Mouse (Mus musculus) embryonic facial prominence, embryonic 11.5 days (tissue): Measurements from ENCODE around the gene Lsm5. TPM values are rescaled to one million over a fixed set of nuclear protein-coding genes. Genes with fewer than 3 reads are reported as not detected.
A peak's percentile ranks its signal among the peaks of the same experiment; 100 is the strongest.

Experiments
- ATAC-seq: fragments of 200-750 bp; cut with Nextera tagmentation; replicated peaks from 2 replicates; pipeline ENCODE4 v1.8.0; 2017; ENCODE audit warnings: low read depth; ENCODE audit not compliant: insufficient number of reproducible peaks, low FRiP score, low TSS enrichment
- DNase-seq: peaks from one replicate; pipeline ENCODE4 v3.0.0-alpha.2; 2015; ENCODE audit warnings: low spot score
- H3K27ac ChIP-seq: fragments of 300-500 bp; sonication (generic); replicated peaks from 2 replicates; pipeline ENCODE4 v1.5.1; 2014; ENCODE audit warnings: mild to moderate bottlenecking, low read depth, low read length, control low read depth
- H3K27me3 ChIP-seq: fragments of 300-500 bp; sonication (generic); 2 replicates; pipeline ENCODE4 v1.6.1; 2014; ENCODE audit warnings: mild to moderate bottlenecking, low read length, moderate library complexity, mixed read lengths; ENCODE audit not compliant: control insufficient read depth, insufficient read depth
- H3K36me3 ChIP-seq: fragments of 300-500 bp; sonication (generic); replicated peaks from 2 replicates; pipeline ENCODE4 v1.6.1; 2014; ENCODE audit warnings: low read depth, mild to moderate bottlenecking, low read length, moderate library complexity, mixed read lengths; ENCODE audit not compliant: control insufficient read depth, insufficient read depth
- H3K4me1 ChIP-seq: fragments of 300-500 bp; sonication (generic); 2 replicates; pipeline ENCODE4 v1.6.1; 2014; ENCODE audit warnings: low read length, mixed read lengths; ENCODE audit not compliant: control insufficient read depth, insufficient read depth
- H3K4me2 ChIP-seq: fragments of 300-500 bp; sonication (generic); 2 replicates; pipeline ENCODE4 v1.6.1; 2014; ENCODE audit warnings: low read depth, mild to moderate bottlenecking, control low read depth, low read length, moderate library complexity
- H3K4me3 ChIP-seq: fragments of 300-500 bp; sonication (generic); 2 replicates; pipeline ENCODE4 v1.5.1; 2014; ENCODE audit warnings: low read depth, low read length, control low read depth
- H3K9ac ChIP-seq: fragments of 300-500 bp; sonication (generic); replicated peaks from 2 replicates; pipeline ENCODE4 v1.6.1; 2014; ENCODE audit warnings: mild to moderate bottlenecking, control low read depth, low read length
- H3K9me3 ChIP-seq: fragments of 300-500 bp; sonication (generic); replicated peaks from 2 replicates; pipeline ENCODE4 v1.6.1; 2016; ENCODE audit warnings: mild to moderate bottlenecking, low read length, inconsistent platforms, mixed read lengths; ENCODE audit not compliant: control insufficient read depth
- WGBS: fragments of 180-500 bp; shearing (Covaris S2); extraction: QIAGEN DNeasy Blood & Tissue Kit; methylation state at CpG from one replicate; pipeline ENCODE4 v1.1.7; 2014; 5-methylcytosine and 5-hydroxymethylcytosine counted together
- polyA plus RNA-seq: library from polyadenylated mRNA; unstranded; fragments of >200 nt; fragmentation: Nextera tagmentation; extraction: Ambion mirVana; gene quantifications from 2 replicates; pipeline ENCODE4 v1.2.1, GENCODE M21; 2014

Lsm5 gene
- polyA plus RNA-seq, 1 experiment from 2014 or later, result 263 TPM

DNA sequence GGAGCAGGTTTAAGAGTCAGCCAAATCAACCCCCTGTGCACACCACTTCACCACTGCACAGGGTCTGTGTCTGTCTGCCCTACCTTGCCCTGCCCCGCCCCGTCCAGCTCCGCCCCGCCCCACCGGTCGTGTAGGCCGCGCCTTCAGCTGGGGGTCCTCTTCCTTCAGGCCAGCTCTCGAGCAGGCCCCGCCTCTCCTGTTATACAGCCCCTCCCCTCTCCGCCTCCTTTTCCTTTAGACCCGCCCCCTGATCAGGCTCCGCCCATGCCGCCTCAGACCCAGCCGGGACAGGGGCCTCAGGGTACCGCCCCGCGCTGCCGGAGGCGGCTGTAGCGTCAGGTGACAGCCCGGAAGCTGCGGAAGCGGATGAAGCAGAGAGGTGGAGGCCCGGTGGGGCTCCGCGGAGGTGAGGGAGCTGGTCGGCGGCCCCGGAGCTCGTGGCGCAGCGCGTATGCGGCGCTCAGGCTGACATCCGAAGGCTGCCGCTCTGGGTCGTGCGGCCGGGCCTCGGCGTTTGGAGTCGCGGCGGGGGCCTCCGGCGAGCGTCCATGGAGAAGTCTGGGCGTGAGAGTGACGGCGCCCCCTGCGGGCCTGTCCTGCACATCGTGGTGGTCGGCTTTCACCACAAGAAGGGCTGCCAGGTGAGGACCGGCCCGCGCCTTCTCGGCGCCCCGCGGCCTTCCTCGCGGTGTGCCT lies 10.2 kb upstream of the Lsm5 start, which contains the start of gene Avl9:
Gene Avl9, plus strand, starts transcription at position 326 of the 696 bp plus-strand sequence.
- Histone ChIP-seq H3K4me1 (no peaks in the 10 kb centered on the region), H3K27me3 (no peaks in the 10 kb centered on the region), H3K27ac (peak within 1 kb of the TSS; percentile 91), H3K4me2 (peak within 1 kb of the TSS; percentile 42), H3K36me3 (no peaks in the 10 kb centered on the region), H3K4me3 (peak within 1 kb of the TSS; percentile 71), H3K9me3 (no peaks in the 10 kb centered on the region), H3K9ac (peak within 1 kb of the TSS; percentile 82)
- under 1% methylated on average over 52 of the region's 64 CpGs for WGBS
- ATAC-seq (peak; percentile 99), DNase-seq (peak; percentile 96)

DNA sequence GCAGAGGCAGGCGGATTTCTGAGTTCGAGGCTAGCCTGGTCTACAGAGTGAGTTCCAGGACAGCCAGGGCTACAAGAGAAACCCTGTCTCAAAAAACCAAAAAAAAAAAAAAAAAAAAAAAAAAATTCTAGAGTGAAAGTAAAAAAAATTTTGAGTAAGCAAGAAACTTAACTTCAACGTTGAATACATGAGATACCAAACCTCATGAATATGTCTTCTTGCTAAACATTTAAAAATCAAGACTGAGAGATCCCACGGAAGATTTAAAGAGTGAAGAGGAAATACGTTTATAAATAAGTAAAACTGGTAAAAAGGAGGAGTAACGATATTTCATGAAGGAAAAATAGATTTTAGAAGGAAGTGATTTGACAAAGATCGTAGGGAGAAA lies 9.7 kb upstream of the Lsm5 start:
- Histone ChIP-seq H3K4me2 (no peak overlapping the region), H3K36me3 (no peaks in the 10 kb centered on the region), H3K9ac (no peak overlapping the region), H3K4me3 (peak overlapping the region; percentile 71), H3K27me3 (no peaks in the 10 kb centered on the region), H3K4me1 (no peaks in the 10 kb centered on the region), H3K27ac (no peak overlapping the region), H3K9me3 (no peaks in the 10 kb centered on the region)
- WGBS, result 50% methylated on average over 7 of the region's 7 CpGs
- ATAC-seq, result no peak
- DNase-seq, result no peak

DNA sequence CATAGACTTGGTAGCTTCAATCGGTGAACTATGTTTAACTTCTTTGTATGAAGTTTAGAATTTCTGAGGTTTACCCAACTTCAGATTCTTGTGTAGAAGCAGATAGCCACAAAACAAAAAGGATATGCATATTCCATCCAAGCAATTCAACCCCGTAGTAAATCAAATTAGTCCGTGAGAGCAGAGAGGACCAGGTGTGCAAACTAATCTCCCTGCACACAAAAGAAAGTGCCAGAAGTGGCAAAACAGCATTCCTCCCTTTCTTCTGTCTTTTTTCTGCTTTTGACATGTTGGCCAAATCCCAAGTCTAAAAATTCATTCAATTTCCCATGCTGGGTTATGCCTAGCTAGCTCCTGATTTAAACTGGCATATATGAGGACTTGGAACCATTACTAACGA lies 12.1 kb downstream of the Lsm5 start:
- H3K4me3 ChIP-seq, result no peak overlapping the region
- no peak for DNase-seq
- no peak overlapping the region for H3K4me2 ChIP-seq
- no peak overlapping the region for H3K27ac ChIP-seq
- WGBS, result 81% methylated on average over 4 of the region's 4 CpGs
- H3K27me3 ChIP-seq, result no peaks in the 10 kb centered on the region
- no peaks in the 10 kb centered on the region for H3K4me1 ChIP-seq
- H3K9me3 ChIP-seq, result no peaks in the 10 kb centered on the region
- H3K9ac ChIP-seq, result no peak overlapping the region
- H3K36me3 ChIP-seq, result no peaks in the 10 kb centered on the region
- ATAC-seq, result no peak

DNA sequence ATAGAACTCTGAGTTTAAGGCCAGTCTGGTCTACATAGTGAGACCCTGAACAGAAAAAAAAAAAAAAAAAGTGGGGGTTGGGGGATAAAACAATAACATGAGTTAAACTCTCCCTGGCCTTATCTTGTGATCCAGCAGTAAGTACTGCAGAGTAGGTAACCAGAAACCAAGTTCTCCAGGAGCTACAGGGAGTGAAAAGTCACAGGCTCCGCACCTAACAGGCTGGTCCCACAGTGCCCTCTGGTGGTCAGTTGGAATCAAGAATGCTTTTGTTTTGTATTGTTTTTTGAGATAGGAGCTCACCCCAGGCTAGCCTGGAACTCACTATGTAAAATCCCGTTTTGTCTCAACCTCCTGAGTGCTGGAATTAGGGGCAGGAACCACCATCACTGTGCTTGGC lies 13.3 kb downstream of the Lsm5 start:
- WGBS, result 2% methylated on average over 2 of the region's 2 CpGs
- no peaks in the 10 kb centered on the region for H3K9me3 ChIP-seq
- peak; percentile 94 for DNase-seq
- H3K27me3 ChIP-seq, result no peaks in the 10 kb centered on the region
- H3K4me3 ChIP-seq, result no peak overlapping the region
- ATAC-seq, result peak; percentile 82; the same call in 1 of the 2 replicates
- H3K27ac ChIP-seq, result no peak overlapping the region
- H3K4me1 ChIP-seq, result no peaks in the 10 kb centered on the region
- H3K36me3 ChIP-seq, result no peaks in the 10 kb centered on the region
- H3K9ac ChIP-seq, result no peak overlapping the region
- no peak overlapping the region for H3K4me2 ChIP-seq

DNA sequence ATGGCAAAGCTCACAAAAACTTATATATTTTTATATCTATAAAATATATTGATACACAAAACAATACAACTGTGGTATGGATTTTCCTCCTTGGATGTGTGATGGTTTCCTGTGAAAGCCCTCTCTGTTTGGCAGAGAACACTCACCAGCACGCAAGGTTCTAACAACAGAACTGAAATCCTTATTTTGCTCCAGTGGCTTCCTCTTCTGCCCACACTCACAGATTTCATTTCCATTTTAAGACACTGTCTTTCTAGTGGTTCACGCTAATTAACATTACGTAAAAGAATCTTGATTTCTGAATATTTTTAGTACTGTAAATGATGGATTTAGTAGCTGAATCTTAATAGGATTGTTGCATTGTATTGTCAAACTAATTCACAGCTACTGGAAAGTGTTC lies 16.3 kb downstream of the Lsm5 start:
- 89% methylated on average over 3 of the region's 3 CpGs for WGBS
- DNase-seq (no peak), ATAC-seq (no peak)
- Histone ChIP-seq H3K27me3 (no peaks in the 10 kb centered on the region), H3K36me3 (no peaks in the 10 kb centered on the region), H3K4me3 (no peak overlapping the region), H3K4me1 (no peaks in the 10 kb centered on the region), H3K4me2 (no peak overlapping the region), H3K9me3 (no peaks in the 10 kb centered on the region), H3K27ac (no peak overlapping the region), H3K9ac (no peak overlapping the region)

GRCm38 (mm10) chr6:56664410-56664809 lies 40.1 kb downstream of the Lsm5 start:
- H3K4me2 ChIP-seq, result no peak overlapping the region
- no peak for ATAC-seq

DNA sequence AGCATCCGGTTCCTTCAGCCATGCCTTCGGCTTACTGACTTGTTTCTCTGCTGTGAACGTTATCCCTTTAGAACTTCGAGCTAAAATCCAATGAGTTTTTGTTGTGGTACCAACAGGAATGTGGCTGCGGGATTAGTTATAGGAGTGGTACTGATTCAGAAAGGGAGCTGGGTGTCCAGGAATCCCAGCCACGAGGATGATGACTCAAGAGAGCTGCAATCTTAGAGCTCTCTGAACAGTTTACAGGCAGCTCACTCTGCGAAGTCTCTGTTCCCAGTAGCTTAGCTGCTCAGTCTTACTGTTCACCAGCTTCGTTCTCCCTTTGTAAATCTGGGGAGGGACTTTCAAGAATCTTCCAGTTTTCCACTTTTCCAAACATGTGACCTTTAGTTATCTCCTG lies 49.1 kb downstream of the Lsm5 start:
- H3K27me3 ChIP-seq, result peaks cover 2% of the 10 kb centered on the region; the same call in 1 of the 2 replicates
- WGBS, result 78% methylated on average over 8 of the region's 8 CpGs

More at GRCm38 (mm10) chr6:56664410-56664809, 40.1 kb downstream of the Lsm5 start:
- Histone ChIP-seq H3K27me3 (no peaks in the 10 kb centered on the region), H3K36me3 (no peaks in the 10 kb centered on the region), H3K4me3 (no peak overlapping the region), H3K27ac (no peak overlapping the region), H3K4me1 (no peaks in the 10 kb centered on the region), H3K9me3 (no peaks in the 10 kb centered on the region), H3K9ac (no peak overlapping the region)
- DNase-seq, result no peak
- 88% methylated on average over 3 of the region's 3 CpGs for WGBS

DNA sequence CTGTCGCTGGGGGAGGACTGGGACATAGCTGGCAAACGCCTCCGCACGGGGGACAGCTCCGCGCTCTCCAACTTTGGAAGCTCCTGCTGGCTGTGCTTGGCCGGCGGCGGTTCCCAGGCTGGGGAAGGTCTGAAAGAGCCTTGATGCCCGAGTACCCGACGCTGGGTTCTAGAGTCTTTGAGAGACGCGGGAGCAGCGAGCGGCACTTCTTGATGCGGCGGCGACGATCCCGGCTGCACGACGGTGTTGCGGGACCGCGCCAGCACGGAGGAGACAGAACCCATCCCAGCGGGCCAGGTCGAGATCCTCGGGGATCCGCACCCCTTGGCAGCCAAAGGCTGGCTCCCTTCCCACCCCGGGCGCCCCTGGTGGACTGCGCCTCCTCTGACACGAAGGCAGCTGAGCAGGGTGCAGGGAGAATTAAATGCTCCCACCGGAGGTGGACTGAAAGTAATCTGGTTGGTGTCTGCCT lies 52.4 kb downstream of the Lsm5 start:
- under 1% methylated on average over 36 of the region's 36 CpGs for WGBS
- peak; percentile 56 for DNase-seq
- Histone ChIP-seq H3K9ac (peak overlapping the region; percentile 44; the same call in 1 of the 2 replicates), H3K4me1 (no peaks in the 10 kb centered on the region), H3K4me3 (peak overlapping the region; percentile 40), H3K27me3 (peaks cover 2% of the 10 kb centered on the region; the same call in 1 of the 2 replicates), H3K27ac (no peak overlapping the region), H3K4me2 (peak overlapping the region; percentile 85), H3K9me3 (no peaks in the 10 kb centered on the region), H3K36me3 (no peaks in the 10 kb centered on the region)
- peak; percentile 44; the same call in 1 of the 2 replicates for ATAC-seq

More for the DNA sequence above, 49.1 kb downstream of the Lsm5 start:
- Histone ChIP-seq H3K4me2 (no peak overlapping the region), H3K9me3 (no peaks in the 10 kb centered on the region), H3K27ac (no peak overlapping the region), H3K36me3 (no peaks in the 10 kb centered on the region), H3K4me1 (no peaks in the 10 kb centered on the region), H3K9ac (no peak overlapping the region), H3K4me3 (no peak overlapping the region)
- no peak for ATAC-seq
- DNase-seq, result no peak
